Mouse (Mus musculus) brain, embryonic 14.5 days (tissue): ENCODE results near the gene Yrdc.

Source experiments
- CTCF ChIP-seq: fragments of 200-500 bp; IDR thresholded peaks from 2 replicates; pipeline ENCODE4 v1.5.1; 2012; ENCODE audit warnings: inconsistent platforms, mild to moderate bottlenecking, moderate library complexity, borderline replicate concordance; ENCODE audit not compliant: insufficient read depth, insufficient read length; ENCODE audit errors: extremely low read depth
- POLR2A ChIP-seq: fragments of 200-500 bp; IDR thresholded peaks from 2 replicates; pipeline ENCODE4 v1.6.1; 2012; ENCODE audit warnings: mild to moderate bottlenecking, inconsistent platforms, borderline replicate concordance; ENCODE audit not compliant: poor library complexity, insufficient read depth, insufficient read length, severe bottlenecking; ENCODE audit errors: extremely low read depth

GRCm38 (mm10) chr4:124882151-124882729, 31.8 kb downstream of the Yrdc start:
- no peak for TF ChIP-seq POLR2A
- no peak for TF ChIP-seq CTCF
